Mouse (Mus musculus) lung, postnatal 0 days (tissue): ENCODE measurements around the gene Oprd1.

ENCODE experiments used
- CTCF ChIP-seq: IDR thresholded peaks from 2 replicates; pipeline ENCODE4 v1.5.1; 2016; ENCODE audit warnings: antibody characterized with exemption, mild to moderate bottlenecking
- EP300 ChIP-seq: IDR thresholded peaks from 2 replicates; pipeline ENCODE4 v1.6.1; 2016; ENCODE audit warnings: antibody characterized with exemption, mild to moderate bottlenecking, control low read depth

- TF ChIP-seq CTCF (no peak), EP300 (no peak)
Observed at GRCm38 (mm10) chr4:132151673-132152072, 7.4 kb upstream of the Oprd1 start.
